Mouse (Mus musculus): ENCODE data around the gene Cpne5. TPM values are rescaled to one million over a fixed set of nuclear protein-coding genes. Genes with fewer than 3 reads are reported as not detected.
"Not testable (repeated sequence)": the region's sequence is repeated elsewhere in the genome, so short reads cannot be mapped to it uniquely, and the experiment has no call there.

Cpne5 gene
- total and polyA plus RNA-seq, 3 experiments = 0.19 to 1.0 TPM; not detected in 1

GRCm38 (mm10) chr17:29113591-29114352, 124.2 kb downstream of the Cpne5 start, which contains the start of gene Rab44:
Gene Rab44, plus strand, starts transcription at chr17:29114145.
- peak within 1 kb of the TSS; percentile 46 for H3K9ac ChIP-seq (ENCODE audit: control insufficient read depth, low read depth, low read length, poor library complexity, severe bottlenecking)
- H3K27me3 ChIP-seq (ENCODE audit: control insufficient read depth in 1 of 2, insufficient read depth in 2 of 2, low read length in 2 of 2) = no peaks in the 10 kb centered on the region
- H3K27ac ChIP-seq (ENCODE audit: control insufficient read depth, low read depth, low read length) = peak within 1 kb of the TSS; percentile 71
- peaks cover 0 to 11% of the 10 kb centered on the region in 2 experiments; a peak in 2 of 4 replicates for H3K36me3 ChIP-seq (ENCODE audit: control insufficient read depth in 1 of 2, insufficient read depth in 2 of 2, low read length in 2 of 2)
- peaks cover 4 to 23% of the 10 kb centered on the region in 2 experiments; a peak in 3 of 4 replicates for H3K4me1 ChIP-seq (ENCODE audit: control insufficient read depth in 1 of 2, insufficient read depth in 2 of 2, low read length in 2 of 2)
- peak; percentile 54 for TF ChIP-seq MYB (IDR thresholded peaks at IDR 0.05; ENCODE audit: low read depth, low read length)
- TF ChIP-seq TCF12 (IDR thresholded peaks at IDR 0.05; ENCODE audit: low read depth, low read length) = 0 out of 2 replicates have a peak, but pooled peaks have one; percentile 7
- peak; percentile 17; the same call in 1 of the 2 replicates for TF ChIP-seq ETS1 (IDR thresholded peaks at IDR 0.05; ENCODE audit: low read depth, low read length)
- TF ChIP-seq ZC3H11A (IDR thresholded peaks at IDR 0.05; ENCODE audit: low read depth, low read length) = no peak
- no peak for TF ChIP-seq POLR2AphosphoS5 (IDR thresholded peaks at IDR 0.05; ENCODE audit: borderline replicate concordance, low read depth, low read length)
- peak in 1 of 2 experiments; percentile 43; a peak in 1 of 4 replicates for TF ChIP-seq POLR2A (IDR thresholded peaks at IDR 0.05; ENCODE audit: control insufficient read depth in 1 of 2, insufficient read depth in 1 of 2, low read depth in 1 of 2, low read length in 2 of 2, poor library complexity in 1 of 2)
- TF ChIP-seq NELFE (IDR thresholded peaks at IDR 0.05; ENCODE audit: low read depth, low read length) = no peak; the same call in 1 of the 2 replicates
- no peak for TF ChIP-seq TAL1 (IDR thresholded peaks at IDR 0.05; ENCODE audit: low read length)
- TF ChIP-seq POLR2AphosphoS2 (IDR thresholded peaks at IDR 0.05; ENCODE audit: low read length) = no peak
- TF ChIP-seq EP300 (IDR thresholded peaks at IDR 0.05; ENCODE audit: low read depth in 1 of 2, low read length in 2 of 2) = peak; percentile 24 to 58; a peak in 1 of 4 replicates
- TF ChIP-seq MXI1 (IDR thresholded peaks at IDR 0.05; ENCODE audit: low read depth, low read length) = no peak
- peak; percentile 74 for DNase-seq (ENCODE audit: low read depth, low spot score)
- H3K4me3 ChIP-seq (ENCODE audit: control insufficient read depth in 1 of 2, insufficient read depth in 1 of 2, low read depth in 2 of 2, low read length in 2 of 2) = peak within 1 kb of the TSS; percentile 40 to 74
- H3K9me3 ChIP-seq (replicated peaks; ENCODE audit: insufficient read depth, low read length) = no peaks in the 10 kb centered on the region
- no peaks in the 10 kb centered on the region; the same call in 1 of the 2 replicates for H3K79me2 ChIP-seq (ENCODE audit: control insufficient read depth, insufficient read depth, low read length, poor library complexity)

DNA sequence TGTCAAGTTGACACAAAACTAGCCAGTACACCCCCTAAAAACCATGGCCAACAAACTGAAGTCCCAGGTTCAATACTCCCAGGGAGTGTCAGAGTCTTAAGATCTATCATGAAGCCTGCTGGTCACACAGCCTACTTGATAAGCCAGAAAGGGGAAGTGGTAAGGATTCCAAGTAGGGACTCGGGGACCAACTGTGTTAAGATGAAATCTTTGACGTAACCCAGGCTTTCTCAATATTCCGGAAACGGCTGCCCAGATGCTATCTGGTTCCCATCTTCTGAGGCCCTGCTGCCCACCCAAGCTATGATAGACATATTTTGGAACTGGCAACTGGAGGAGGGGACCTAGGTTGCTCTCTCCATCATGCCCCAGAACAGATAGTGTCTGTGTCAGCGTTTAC, 126.6 kb downstream of the Cpne5 start:
- peaks cover 0 to 11% of the 10 kb centered on the region in 2 experiments; a peak in 2 of 4 replicates for H3K36me3 ChIP-seq (ENCODE audit: control insufficient read depth in 1 of 2, insufficient read depth in 2 of 2, low read length in 2 of 2)
- no peaks in the 10 kb centered on the region; the same call in 1 of the 2 replicates for H3K79me2 ChIP-seq (ENCODE audit: control insufficient read depth, insufficient read depth, low read length, poor library complexity)
- peaks cover 4 to 23% of the 10 kb centered on the region in 2 experiments; a peak in 3 of 4 replicates for H3K4me1 ChIP-seq (ENCODE audit: control insufficient read depth in 1 of 2, insufficient read depth in 2 of 2, low read length in 2 of 2)
- H3K4me3 ChIP-seq (ENCODE audit: control insufficient read depth in 1 of 2, insufficient read depth in 1 of 2, low read depth in 2 of 2, low read length in 2 of 2) = no peak overlapping the region
- H3K27ac ChIP-seq (ENCODE audit: control insufficient read depth, low read depth, low read length) = peak overlapping the region; percentile 93
- H3K9me3 ChIP-seq (replicated peaks; ENCODE audit: insufficient read depth, low read length) = no peaks in the 10 kb centered on the region
- H3K9ac ChIP-seq (ENCODE audit: control insufficient read depth, low read depth, low read length, poor library complexity, severe bottlenecking) = no peak overlapping the region
- TF ChIP-seq MYB (IDR thresholded peaks at IDR 0.05; ENCODE audit: low read depth, low read length) = peak; percentile 47; the same call in 1 of the 2 replicates
- TF ChIP-seq USF2 (IDR thresholded peaks at IDR 0.05; ENCODE audit: borderline replicate concordance in 1 of 2, insufficient read depth in 1 of 2, low read depth in 1 of 2, low read length in 2 of 2) = no peak
- TF ChIP-seq EP300 (IDR thresholded peaks at IDR 0.05; ENCODE audit: low read depth in 1 of 2, low read length in 2 of 2) = peak; percentile 89 to 90
- peak; percentile 85 for TF ChIP-seq RCOR1 (IDR thresholded peaks at IDR 0.05; ENCODE audit: low read depth, low read length)
- TF ChIP-seq MAFK (IDR thresholded peaks at IDR 0.05; ENCODE audit: borderline replicate concordance, low read depth, low read length) = no peak
- TF ChIP-seq TCF12 (IDR thresholded peaks at IDR 0.05; ENCODE audit: low read depth, low read length) = peak; percentile 80
- no peak for TF ChIP-seq KAT2A (conservative IDR thresholded peaks at IDR 0.05; ENCODE audit: low read depth, low read length)
- peak; percentile 15 for TF ChIP-seq BHLHE40 (IDR thresholded peaks at IDR 0.05; ENCODE audit: borderline replicate concordance, low read depth, low read length)
- peak; percentile 92 for TF ChIP-seq GATA1 (IDR thresholded peaks at IDR 0.05; ENCODE audit: low read depth, low read length)
- peak; percentile 67 for TF ChIP-seq SIN3A (IDR thresholded peaks at IDR 0.05; ENCODE audit: low read length)
- TF ChIP-seq ELF1 (IDR thresholded peaks at IDR 0.05; ENCODE audit: low read depth, low read length) = peak; percentile 54
- TF ChIP-seq TAL1 (IDR thresholded peaks at IDR 0.05; ENCODE audit: low read length) = peak; percentile 67
- peak; percentile 97 for TF ChIP-seq ETS1 (IDR thresholded peaks at IDR 0.05; ENCODE audit: low read depth, low read length)
- H3K27me3 ChIP-seq (ENCODE audit: control insufficient read depth in 1 of 2, insufficient read depth in 2 of 2, low read length in 2 of 2) = no peaks in the 10 kb centered on the region
- peak; percentile 94 for DNase-seq (ENCODE audit: low read depth, low spot score)

DNA sequence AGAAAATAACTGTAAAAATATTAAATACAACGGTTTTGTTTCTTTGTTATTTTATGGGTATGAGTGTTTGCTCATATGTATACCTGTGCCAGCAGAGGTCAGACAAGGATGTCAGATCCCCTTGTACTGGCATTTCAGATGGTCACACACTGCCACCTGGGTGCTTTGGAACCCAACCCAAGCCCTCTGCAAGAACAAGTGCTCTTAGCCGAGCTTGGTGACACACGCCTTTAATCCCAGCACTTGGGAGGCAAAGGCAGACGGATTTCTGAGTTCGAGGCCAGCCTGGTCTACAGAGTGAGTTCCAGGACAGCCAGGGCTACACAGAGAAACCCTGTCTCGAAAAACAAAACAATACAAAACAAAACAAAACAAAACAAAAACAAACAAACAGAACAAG, 127.6 kb downstream of the Cpne5 start:
- DNase-seq (ENCODE audit: low read depth, low spot score); H3K79me2 ChIP-seq (ENCODE audit: control insufficient read depth, insufficient read depth, low read length, poor library complexity); H3K9me3 ChIP-seq (replicated peaks; ENCODE audit: insufficient read depth, low read length); H3K4me3 ChIP-seq (ENCODE audit: control insufficient read depth in 1 of 2, insufficient read depth in 1 of 2, low read depth in 2 of 2, low read length in 2 of 2); H3K9ac ChIP-seq (ENCODE audit: control insufficient read depth, low read depth, low read length, poor library complexity, severe bottlenecking); H3K27me3 ChIP-seq (ENCODE audit: control insufficient read depth in 1 of 2, insufficient read depth in 2 of 2, low read length in 2 of 2): not testable (repeated sequence)
- peak overlapping the region; percentile 46 for H3K27ac ChIP-seq (ENCODE audit: control insufficient read depth, low read depth, low read length)
- peaks cover 0 to 11% of the 10 kb centered on the region in 2 experiments; a peak in 2 of 4 replicates for H3K36me3 ChIP-seq (ENCODE audit: control insufficient read depth in 1 of 2, insufficient read depth in 2 of 2, low read length in 2 of 2)
- H3K4me1 ChIP-seq (ENCODE audit: control insufficient read depth in 1 of 2, insufficient read depth in 2 of 2, low read length in 2 of 2) = peaks cover 4 to 23% of the 10 kb centered on the region in 2 experiments; a peak in 3 of 4 replicates
